Mouse (Mus musculus) WW6 (cell line): ENCODE results near the gene Timm13.
A peak's percentile ranks its signal among the peaks of the same experiment; 100 is the strongest.

ENCODE experiments used
- DNase-seq: peaks from one replicate; pipeline ENCODE4 v3.0.0-alpha.2; 2013; ENCODE audit warnings: low read depth, low spot score

Gene Timm13

DNA sequence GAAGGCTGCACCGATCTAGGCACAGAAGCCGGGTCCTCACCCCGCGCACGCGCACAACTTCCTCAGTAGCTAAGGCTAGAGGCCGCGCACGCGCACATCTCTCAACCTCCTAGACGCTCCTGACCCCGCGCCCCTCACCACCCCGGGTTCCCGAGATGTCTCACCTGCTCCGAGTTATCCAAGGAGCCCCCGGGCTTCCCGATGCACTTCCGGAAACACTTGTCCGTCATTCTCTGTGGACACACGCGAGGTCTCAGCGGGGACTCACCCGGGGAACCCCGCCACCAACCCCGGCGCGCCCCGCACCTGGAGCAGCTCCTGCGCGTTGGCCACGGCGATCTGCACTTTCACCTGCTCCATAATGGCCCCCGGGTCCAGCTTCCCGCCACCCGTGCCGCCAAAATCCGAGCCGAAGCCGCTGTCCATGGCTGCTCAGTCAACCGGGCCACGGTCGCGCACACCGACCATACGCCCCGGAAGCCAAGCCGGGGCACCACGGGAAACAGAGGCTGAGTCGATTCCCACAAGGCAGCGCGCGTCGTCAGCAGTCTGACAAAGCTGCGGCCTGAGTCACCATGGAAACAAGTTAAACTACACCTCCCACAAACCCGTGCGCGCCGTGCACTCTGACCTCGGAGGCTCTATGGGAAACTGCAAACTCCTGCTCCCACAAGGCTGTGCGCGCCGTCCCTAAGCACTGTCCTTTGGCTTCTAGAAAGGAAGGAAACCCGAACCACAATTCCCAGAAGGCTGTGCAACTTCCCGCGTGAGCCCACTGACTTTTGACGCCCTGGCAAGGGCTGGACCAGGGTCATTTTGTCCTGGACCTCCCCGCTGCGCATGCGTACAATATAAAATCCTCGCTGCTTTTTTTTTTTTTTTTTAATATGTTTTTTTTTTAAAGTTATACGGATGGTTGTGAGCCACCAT is at the start of gene Timm13:
TSS of gene Timm13 (minus strand) at position 652 of the 930 bp plus-strand sequence.
- DNase-seq: peak; percentile 98

DNA sequence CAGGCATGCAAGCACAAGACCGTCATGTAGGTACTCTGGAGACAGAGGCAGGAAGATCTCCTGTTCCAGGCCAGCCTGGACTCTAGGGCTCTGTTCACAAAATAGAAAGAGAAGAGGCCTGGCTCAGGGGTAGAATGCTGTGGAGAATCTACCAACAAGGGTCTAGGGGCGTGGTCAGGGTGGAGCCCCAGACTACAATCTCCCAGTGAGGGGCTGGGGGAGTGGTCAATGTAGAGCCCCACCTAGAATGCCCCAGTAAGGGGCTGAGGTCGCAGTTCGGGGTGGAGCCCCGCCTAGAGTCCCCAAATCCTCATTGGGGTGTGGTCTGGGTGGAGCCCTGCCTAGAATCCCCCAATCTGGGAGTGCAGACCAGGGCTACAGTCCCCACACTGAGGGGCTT is 49.5 kb upstream of the Timm13 start:
- no peak for DNase-seq

DNA sequence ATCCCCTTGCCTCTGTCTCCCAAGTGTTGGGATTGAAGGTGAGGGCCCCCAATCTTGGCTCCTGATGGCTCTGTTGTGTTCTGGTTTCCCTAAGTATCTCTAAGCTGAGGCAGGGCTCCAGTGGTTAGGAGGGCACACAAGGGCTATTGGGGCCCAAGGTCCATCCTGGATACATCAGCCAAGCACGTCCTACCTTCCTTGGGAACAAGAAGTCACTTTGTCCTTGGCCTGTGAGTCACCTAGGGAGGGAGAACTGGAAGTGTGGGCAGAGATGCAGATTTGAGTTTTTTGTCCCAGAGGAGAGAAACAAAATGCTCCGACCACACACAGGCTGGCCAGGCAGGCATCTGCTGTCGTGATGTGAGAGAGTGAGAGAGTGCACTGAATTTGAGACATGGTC is 48.3 kb upstream of the Timm13 start:
- DNase-seq: no peak

- DNase-seq: no peak
These were observed 47.8 kb upstream of the Timm13 start for GRCm38 (mm10) chr10:80948570-80948969.

DNA sequence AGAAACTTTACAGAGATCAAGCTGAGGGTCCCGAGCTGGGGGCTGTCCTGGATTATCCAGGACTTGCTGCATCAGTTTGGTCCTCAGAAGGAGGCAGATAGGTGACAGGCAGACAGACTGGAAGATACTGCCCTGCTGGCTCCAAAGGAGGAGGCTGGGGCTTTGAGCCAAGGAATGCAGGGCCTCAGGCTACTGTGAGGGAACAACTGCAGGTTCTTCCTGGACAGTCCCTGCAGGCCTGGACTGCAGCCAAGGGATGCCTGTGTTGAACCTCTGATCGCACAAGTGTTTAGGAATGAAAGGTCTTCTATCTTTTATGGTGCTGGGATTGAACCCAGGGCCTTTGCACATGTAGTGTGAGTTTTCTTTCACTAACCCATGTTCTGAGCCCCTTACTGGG is 47.0 kb upstream of the Timm13 start:
- no peak for DNase-seq

- no peak for DNase-seq
These were observed 46.1 kb upstream of the Timm13 start for GRCm38 (mm10) chr10:80946684-80947437.

GRCm38 (mm10) chr10:80944231-80944630 is 43.5 kb upstream of the Timm13 start:
- no peak for DNase-seq

- no peak for DNase-seq
These were observed 42.9 kb upstream of the Timm13 start for GRCm38 (mm10) chr10:80943701-80944100.

GRCm38 (mm10) chr10:80942919-80943318 is 42.1 kb upstream of the Timm13 start:
- no peak for DNase-seq

DNA sequence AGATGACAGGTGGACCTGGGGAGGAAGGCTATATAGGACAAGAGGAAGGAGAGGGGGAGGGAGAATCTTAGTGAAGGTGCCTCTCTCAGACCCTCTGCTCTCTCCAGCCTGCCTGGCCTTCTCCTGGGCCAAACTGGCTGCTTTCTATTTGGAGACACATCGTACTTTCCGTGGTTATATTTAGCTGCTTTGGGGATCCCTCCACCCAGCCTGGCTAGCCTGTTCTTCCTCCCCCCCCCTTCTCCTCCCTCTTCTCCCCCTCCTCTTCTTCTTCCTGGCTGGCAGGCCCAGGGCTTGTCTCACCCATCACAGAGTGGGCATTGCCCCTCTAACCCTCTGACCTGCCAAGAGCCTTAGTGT is 40.2 kb upstream of the Timm13 start:
- no peak for DNase-seq

GRCm38 (mm10) chr10:80940320-80940987 is 39.7 kb upstream of the Timm13 start:
- DNase-seq: no peak

GRCm38 (mm10) chr10:80939671-80940070 is 38.9 kb upstream of the Timm13 start:
- DNase-seq: peak; percentile 84

DNA sequence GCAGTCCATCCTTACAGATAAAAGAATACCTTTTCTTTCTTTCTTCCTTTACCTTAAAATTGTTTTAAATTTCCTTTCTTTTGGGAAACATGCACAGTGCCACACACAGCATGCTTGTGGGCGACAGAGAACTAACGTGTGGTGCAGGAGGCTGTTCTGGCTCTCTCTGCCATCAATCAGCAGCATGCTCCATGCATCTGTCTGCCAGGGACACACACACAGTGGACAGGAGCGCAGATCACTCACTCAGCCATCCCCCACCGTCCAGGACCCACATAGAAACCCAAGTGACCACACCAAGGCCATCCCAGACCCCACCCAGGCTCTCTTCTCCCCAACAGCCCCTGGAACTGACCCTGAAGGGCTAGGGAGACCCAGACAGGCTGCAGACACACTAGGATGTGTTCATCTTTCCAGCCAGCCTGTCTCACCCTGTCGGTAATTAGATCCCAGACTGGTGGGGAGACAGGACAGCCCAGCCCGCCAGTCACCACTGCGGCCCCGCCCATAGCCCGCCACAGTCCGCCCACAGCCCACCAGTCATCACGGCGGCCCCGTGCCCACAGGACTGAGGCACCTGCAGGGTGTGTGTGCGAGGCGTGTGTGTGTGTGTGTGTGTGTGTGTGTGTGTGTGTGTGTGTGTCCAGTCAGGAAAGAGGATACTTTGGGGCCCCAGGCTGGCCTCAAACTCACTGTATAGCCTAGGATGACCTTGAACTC is 38.2 kb upstream of the Timm13 start:
- no peak for DNase-seq

DNA sequence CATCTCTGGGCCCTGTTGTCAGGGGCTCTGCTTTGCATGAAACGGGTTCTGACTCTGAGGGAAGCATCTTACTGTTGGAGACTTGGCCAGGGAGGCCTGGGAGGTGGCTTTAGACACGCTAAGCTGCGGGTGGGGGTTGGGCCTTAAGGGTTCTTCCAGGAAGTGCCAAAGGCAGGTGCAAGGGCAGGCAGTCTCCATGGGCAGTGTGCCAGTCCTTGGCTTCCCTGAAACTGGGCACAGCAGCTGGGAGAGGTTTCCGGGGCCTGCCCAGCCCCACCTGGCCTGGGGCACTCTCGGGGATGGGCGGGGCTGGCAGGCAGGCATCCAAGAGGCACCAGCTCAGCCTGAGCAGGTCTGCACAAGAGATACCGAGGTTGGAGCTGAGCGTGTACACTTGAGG is 36.9 kb upstream of the Timm13 start:
- no peak for DNase-seq

- DNase-seq: no peak
These were observed 36.0 kb upstream of the Timm13 start for GRCm38 (mm10) chr10:80936810-80937164.

DNA sequence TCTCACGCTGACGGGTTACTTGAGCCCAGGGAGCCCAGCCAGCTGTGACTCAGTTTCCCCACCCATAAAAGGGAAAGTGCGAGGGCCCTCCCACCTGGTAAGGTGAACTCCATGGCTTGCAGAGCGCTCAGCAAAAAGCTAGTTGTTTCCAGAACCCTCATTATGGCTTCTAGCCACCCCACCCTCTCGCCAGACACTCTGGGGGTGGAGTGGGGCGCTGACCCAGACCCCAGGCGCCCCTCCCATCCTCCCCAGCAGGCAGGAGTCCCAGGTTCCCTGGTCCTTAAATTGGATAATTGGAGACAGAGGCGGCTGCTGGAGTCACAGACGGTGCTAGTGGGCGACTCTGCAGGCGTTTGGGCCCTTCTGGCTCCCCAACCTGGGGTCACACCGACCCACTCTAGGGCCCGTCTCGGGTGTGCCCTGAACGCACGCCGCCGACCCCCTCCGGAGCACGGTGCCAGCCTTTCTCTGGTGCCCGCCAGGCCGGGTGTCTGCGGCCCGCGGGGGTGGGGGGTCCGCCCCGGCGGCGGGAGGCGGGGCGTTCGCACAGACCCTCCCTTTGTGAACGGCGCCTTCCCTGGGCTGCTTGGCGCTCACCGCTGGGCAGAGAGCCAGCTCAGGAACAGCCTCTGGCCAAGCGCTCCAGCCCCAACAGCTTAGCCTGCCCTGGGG is 35.5 kb upstream of the Timm13 start:
- no peak for DNase-seq

GRCm38 (mm10) chr10:80935698-80936097 is 34.9 kb upstream of the Timm13 start:
- DNase-seq: no peak

- DNase-seq: no peak
These were observed 34.5 kb upstream of the Timm13 start for GRCm38 (mm10) chr10:80935241-80935640.

- no peak for DNase-seq
These were observed 33.6 kb upstream of the Timm13 start for GRCm38 (mm10) chr10:80934136-80934985.

DNA sequence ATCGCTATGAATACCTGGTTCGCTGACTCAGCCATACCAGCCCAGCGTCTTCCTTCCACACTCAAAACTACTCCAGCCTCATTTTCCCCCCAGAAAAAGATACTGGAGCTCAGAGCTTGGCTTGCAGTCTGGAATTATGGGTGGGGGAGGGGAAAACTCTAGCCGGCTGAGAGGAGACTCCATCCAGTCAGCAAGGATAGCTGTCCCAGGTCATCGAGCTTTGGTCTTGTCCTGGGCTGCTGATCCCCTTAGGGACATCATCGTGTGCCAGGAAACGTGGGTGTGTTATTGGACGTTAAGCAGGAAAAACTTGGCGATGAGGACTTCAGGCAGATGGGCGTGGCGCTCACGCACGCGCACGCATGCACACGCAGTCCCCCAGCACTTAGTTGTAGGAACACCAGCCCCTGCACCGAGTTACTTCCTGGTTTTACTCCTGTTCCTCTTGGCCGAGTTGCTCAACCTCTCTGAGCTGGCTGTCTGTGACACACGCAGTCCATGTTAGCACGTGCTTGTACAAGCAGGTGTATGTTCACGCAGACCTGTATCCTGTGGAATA is 32.7 kb upstream of the Timm13 start:
- DNase-seq: no peak
